Mouse (Mus musculus) heart, adult 18-20 months (tissue): ENCODE results near the gene Entpd1. TPM values are rescaled to one million over a fixed set of nuclear protein-coding genes. Genes with fewer than 3 reads are reported as not detected.

Experiments used
- DNase-seq, 2 experiments: peaks; one replicate each; pipeline ENCODE4 v3.0.0; 2021 to 2022; ENCODE audit warnings: mixed read lengths in 1 of 2
- total RNA-seq, 2 experiments: library from RNA; stranded (reverse); gene quantifications; 2 replicates each; pipeline ENCODE4 v1.2.3; 2021

Entpd1 gene
- total RNA-seq, 2 experiments from 2014 or later, result 21.1 to 22.2 TPM

DNA sequence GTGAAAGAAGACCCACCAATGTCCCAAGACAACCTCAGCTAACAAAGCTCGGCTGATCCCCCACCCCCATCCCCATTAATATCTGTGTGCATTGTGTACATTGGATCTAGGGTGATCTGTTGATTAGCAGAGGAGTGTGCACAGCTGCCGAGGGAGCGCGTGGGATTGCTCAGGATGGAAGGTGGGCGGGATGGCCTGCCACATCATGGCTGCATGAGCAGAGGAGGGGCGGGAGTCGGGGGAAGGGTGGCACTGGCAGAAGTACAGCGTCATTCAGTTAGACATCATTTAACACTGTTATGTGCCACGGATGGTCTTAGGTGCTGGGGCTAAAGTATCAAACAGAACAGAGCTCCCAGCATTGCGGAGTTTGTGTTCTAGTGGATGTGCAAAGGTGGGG, 111.3 kb downstream of the Entpd1 start:
- DNase-seq, result no peak

GRCm38 (mm10) chr19:40726148-40726547, 114.0 kb downstream of the Entpd1 start:
- peak; percentile 50 to 79 for DNase-seq

- DNase-seq, result peak in 1 of 2 experiments; percentile 34
Observed at GRCm38 (mm10) chr19:40726614-40727013, 114.4 kb downstream of the Entpd1 start.

DNA sequence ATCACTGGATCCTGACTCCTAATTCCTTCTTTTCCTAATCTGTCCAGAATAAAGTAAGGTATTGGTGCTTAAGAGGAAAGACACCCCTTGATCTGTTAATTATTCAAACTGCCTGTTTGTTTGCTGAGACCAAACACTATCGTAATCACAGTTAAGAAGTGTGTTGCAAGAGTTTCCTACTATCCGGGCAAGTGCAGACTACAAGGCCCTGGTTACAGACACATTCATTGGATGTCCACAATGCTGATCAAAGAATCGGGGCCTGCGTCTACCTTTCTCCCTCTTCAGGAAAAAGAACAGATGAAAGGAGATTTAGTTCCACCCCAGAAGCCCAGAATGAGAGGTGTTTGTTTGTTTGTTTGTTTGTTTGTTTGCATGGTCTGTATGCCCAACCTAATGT, 116.0 kb downstream of the Entpd1 start:
- DNase-seq, result no peak

DNA sequence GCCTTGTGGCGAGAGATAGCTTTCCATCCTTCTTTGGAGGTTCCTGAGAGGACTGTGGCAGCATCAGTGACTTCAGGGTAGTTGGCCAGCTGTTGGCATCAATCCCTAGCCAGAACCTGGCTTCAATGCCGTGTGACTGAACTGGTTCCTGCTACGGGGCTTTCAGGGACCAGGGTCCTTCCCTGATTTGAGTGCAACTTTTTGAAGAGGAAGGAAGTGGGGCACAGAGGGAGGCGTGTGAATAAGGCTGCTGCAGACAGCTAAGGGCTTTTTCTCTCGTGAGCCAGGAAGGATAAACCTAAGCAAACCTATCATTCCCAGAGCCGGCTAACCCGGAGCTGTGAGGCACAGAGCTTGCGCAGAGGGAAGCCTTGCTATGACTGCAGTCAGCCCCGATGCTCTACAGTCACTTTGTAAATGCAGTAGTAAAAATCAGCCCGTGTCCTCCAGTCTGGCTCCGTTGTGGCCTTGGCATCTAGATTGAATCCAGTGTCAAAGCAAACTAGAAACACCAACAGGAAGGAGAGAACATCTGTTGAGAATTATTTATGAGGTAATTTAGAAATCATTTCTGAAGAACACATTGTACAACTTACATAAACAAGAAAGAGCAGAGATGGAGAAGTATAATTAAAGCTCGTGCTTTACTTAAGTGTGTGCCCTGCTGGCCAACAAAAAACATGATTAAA, 116.7 kb downstream of the Entpd1 start:
- peak in 1 of 2 experiments; percentile 53 for DNase-seq

DNA sequence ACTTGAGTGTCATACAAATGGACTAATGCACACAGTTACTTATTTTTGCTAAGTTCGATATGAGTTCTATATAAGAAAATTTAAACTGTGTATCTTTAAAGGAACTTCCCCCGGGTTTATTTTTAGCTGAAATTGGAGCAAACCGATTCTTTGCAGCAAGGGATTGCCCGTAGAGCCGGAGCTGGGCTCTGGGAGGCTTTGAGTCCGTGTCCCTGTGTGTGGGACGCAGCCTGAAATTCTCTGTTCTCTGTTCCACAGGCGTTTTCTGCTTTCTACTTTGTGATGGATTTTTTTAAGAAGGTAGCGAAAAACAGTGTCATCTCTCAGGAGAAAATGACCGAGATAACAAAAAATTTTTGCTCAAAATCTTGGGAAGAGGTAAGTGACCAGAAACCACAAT, 121.2 kb downstream of the Entpd1 start:
- no peak for DNase-seq

GRCm38 (mm10) chr19:40733849-40734248, 121.7 kb downstream of the Entpd1 start:
- DNase-seq, result no peak

DNA sequence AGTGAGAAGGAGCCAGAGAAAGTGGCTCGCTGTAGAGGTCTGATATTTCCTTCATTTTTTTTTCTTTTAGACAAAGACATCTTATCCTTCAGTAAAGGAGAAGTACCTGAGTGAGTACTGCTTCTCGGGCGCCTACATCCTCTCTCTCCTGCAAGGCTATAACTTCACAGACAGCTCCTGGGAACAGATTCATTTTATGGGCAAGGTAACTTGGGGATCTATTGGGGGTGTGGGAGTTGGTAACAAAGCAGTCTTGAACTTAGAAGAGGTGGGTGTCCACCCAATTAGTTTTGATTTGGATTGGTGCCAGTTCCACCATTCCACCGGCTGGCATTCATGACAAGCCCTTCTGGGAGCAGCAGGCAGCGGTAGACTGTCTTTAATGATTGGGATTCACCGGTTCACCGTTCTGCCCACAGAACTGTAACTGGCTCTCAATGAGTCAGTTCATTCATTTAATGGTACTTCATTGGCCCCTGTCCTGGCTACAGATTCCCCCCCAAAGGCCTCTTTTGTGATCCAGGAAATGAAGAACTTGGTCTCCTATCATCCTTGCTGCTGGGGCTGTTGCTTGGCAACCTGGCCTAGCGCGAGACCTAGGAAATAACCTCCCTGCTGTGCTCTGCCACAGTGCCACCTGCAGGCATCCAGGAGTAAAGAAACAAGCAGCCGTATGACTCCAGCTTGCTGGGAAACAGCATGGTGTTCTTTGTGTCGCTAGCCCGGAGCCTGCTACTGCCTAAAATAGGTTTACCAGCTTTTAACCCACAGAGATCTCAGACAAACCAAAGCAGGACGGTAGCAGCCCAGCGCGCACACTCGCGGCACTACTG, 124.7 kb downstream of the Entpd1 start:
- DNase-seq, result peak; percentile 72 to 74

DNA sequence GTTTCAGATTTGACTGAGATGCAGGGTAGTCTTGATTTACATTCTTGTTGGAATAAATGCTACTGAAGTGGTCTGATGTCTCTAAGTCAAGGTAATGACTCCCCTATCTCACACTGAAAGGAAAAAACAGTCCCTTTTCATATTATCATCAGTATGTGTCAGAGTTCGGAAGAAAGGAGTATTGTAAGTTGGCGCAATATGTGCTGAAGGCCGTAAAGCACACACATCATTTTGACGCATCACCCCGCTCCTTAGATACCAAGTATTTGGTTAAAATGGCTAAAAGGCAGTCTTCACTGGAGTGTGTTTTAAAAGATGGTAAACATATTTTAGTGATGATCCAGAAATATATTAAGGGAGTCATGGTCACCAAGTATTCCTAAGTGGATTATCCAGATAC, 125.4 kb downstream of the Entpd1 start:
- no peak for DNase-seq

DNA sequence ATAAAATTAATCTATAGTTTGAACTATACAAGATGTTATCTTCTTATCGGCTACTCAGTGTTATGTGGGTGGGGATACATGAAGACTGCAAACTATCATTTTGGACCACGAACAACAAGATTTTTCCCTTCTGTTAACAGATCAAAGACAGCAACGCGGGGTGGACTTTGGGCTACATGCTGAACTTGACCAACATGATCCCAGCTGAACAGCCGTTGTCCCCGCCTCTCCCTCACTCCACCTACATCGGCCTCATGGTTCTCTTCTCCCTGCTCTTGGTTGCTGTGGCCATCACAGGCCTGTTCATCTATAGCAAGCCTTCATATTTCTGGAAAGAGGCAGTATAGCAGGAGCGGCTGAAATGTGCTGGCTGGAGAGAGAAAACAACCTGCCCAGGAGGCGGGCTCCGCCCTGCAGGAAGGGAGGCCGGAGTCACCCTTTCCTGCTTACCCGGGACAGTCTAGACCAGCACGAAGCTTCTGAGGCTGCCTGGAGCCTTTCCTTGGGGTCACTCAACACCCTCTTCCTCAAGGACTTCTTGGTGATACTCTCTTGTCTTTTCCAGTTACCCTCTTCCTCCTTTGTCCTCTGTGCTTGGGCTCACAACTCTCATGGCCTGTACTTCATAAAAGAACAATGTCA, 126.6 kb downstream of the Entpd1 start:
- DNase-seq, result no peak

GRCm38 (mm10) chr19:40746603-40747002, 134.4 kb downstream of the Entpd1 start:
- no peak for DNase-seq

DNA sequence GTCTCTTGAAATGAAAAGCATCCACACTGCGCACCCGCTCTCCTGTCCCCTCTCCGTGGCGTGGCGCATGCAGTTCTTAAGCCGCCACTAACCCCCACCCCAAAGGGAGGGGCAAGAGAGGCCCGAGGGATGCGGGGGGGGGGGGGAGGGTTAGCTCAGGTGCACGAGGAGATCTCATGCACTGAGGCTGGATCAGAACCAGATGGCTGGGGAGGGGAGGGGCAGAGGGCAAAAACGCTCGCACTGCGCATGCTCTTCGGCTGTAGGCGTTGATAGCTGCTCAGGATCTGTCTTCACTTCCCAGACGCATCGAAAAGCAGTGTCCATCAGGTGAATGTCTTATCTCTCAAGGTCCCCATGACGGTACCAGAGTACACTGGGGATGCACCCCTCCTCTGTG, 136.4 kb downstream of the Entpd1 start, which contains the start of gene Cc2d2b:
Cc2d2b (plus strand) TSS at position 195 of the 400 bp plus-strand sequence.
- no peak for DNase-seq

DNA sequence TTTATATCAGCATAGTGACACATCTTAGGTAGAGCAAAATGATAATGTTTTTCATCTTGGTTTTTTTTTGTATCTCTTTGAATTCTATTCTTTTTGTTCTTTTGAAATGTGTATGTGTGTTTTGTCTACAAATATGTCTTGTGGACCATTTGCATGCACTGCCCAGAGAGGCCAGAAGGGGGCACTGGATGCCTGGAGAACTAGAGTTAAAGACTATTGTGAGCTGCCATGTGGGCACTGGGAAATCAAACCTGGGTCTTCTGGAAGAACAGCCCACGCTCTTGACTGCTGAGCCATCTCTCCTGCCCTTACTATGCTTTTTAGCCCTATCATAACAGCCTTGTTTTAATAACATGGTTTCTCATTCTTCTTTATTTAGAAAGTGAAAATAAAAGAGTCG, 142.1 kb downstream of the Entpd1 start:
- peak in 1 of 2 experiments; percentile 57 for DNase-seq

DNA sequence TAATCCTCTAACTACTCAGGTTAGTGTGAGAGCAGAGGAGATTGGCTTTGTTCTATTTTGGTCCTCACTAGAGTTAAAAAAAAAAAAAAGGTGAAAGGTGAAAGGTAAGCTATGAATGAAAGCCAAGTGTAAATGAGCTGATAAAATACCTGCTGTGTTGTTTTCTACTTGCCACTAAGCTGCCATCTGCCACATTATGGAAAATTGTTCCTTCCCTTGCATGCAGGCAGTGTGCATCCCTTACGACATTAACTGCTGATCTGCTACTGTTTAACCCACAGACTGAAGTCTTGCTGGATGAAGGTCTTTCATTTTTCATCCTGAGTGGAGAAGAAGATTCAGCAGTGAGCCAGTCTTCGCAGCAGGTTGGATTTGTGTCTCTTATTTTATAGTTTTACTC, 147.9 kb downstream of the Entpd1 start:
- DNase-seq, result no peak

DNA sequence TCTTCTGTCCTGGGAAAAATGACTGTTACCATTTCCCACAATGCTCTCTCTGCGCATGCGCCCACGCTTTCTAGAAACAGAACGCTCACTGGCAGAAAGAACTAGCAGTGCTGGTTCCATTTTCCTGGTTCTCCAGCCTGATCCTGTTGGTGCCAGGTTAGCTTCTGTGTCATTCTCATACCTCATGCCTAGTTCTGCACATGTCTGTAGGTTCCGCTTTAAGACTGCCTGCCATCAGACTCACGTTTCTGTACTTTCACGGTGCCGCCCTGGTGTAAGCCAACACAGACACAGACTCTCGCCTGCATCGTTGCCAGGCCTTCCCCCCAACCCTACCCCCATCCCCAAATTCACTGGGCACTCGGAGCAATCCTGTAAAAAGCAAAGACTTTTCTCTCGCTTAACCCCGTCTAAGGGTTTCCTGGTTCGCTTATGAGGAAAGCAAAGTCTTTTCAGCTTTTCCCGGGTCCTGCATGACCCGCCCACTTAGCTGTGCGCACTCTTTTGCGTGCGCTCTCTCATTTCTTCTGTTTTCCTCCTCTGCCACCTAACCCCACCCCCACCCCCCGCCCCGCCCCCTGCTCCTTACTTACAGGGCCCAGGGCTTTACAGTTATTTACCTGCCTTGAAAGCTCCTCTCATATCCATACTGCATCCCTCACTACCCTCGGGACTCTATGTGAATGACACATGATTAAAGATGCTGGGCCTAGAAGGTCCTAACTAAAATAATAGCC, 150.0 kb downstream of the Entpd1 start:
- DNase-seq, result peak; percentile 14 to 36

DNA sequence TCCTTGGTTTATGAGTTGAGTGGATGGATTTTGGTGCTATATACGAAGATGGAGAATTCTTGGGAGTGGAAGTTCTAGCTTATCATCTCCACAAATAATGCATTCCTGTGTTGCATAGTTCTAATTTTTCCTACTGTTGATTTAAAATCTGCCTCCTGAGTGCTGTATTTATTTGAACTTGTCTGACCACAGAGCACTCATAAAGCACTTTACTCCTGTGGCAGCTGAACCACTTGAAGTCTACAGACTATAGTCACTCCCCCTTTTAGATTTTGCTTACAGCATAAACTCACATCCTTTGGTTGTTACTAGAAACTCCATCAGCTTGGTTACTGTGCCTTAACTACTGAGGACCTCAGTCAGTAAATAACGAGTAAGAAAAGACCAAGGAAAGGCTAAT, 155.0 kb downstream of the Entpd1 start:
- no peak for DNase-seq

GRCm38 (mm10) chr19:40769341-40769770, 157.2 kb downstream of the Entpd1 start:
- DNase-seq, result no peak

DNA sequence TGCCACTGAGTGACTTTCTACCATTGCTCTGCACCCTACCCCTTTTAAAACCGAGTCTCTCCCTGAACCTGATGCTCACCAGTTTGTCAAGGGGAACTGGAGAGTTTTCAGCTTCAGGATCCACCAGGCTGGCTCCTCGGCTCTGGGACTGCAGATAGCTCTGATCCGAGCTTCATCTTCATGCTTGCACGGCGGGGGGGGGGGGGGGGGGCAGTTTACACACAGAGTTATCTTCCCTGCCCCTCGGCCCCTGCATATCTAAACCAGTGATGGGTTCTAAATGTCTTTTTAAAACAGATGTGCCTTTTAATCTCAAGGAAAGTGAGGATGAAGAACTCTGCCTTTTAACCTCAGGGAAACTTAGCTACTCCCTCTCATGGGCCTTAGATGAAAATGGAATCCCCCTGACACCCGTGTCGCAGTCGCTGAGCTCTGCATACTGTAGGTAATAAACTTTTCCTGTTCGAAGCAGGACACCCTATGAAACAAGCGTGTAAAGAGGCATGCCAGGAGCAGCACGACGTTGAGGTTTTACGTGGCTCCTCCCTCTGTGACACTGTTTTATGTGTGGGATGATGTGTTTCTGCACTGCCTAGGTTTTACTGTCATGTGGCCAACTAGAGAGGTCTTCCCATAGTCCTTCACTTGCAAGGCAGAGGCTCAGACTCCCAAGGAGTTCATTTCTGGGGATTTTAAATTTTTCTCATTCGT, 176.0 kb downstream of the Entpd1 start:
- no peak for DNase-seq

DNA sequence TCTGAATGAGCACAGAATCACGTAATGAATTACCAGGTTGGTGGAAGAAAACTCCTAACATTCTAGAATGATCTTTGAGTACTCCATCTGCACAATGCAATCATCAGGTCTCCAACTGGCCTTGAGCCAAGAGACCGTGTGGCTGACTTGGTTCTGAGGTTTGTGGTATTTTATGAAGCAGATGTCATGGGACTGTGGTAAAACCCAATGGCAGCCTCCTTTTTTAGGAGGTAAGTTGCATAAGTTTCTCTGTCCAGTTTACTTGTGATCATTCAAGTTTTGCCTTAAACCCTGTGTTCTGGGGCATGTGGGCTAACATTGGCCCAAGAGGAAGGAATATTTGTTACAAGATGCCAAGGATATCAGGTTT, 176.5 kb downstream of the Entpd1 start:
- no peak for DNase-seq
